Mouse (Mus musculus) granulocyte monocyte progenitor cell, adult 5-6 weeks (primary cell): ENCODE measurements at regions not wholly inside any gene's neighbourhood (a gene's known extent, or its start where the extent isn't known, plus 50 kb on each side); places are given as distances from the start of the nearest gene placed in this dataset.

Experiments used
- ATAC-seq: replicated peaks from 2 replicates; pipeline ENCODE4 v1.8.0; 2016; ENCODE audit warnings: mild to moderate bottlenecking, moderate TSS enrichment, inconsistent platforms; ENCODE audit not compliant: poor library complexity, severe bottlenecking

DNA sequence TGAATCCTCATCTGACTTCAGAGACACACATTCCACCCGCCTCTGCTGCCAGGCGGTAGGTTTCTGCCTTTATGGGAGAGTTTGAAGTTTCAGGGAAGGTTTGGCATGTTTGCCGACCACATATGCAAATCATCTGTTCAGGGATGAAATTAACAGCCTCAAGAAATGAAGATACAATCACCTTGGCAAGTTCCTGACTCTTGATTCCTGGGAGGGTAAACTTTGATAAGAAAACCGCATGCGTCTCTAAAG, 2636.0 kb upstream of the Gm7489 start:
- ATAC-seq = no peak

DNA sequence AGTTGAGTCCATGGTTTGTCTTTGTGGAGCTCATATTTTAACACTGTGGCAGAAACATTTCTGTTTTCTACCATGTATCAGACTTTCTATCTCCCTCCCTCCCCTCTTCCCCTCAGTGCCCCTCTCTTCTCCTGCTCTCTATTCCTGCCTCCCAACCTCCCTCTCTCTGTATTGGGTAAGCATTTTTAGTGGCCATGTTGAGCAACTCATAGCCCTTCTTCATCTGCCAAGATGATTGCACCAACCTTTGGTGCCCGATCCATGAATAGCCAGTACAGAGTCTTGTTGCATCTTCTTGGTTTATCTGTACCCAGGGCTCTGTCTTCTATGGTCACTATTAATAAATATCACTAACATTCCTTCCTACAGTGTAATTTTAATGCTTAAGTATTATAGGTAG, 2630.6 kb upstream of the Gm7489 start:
- peak; percentile 41 for ATAC-seq

DNA sequence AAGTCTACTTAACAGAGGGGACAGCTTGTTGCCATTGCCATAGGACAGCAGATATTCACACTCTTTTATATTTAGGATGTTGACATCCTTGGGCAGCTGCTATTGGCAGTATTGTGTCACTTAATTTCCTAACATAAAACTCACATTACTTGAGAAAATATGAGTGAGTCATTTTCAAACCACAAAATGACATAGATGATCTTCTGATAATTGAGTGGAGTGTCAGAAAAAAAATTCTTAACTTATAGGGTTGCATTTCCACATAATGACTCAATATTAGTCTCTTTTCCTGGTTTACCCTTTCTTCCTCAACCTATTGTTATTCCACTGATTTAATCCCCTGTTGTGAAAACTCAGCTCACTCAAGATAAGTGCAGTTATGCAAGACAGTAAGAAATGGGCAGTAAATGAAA, 2629.5 kb upstream of the Gm7489 start:
- ATAC-seq = peak; percentile 85

DNA sequence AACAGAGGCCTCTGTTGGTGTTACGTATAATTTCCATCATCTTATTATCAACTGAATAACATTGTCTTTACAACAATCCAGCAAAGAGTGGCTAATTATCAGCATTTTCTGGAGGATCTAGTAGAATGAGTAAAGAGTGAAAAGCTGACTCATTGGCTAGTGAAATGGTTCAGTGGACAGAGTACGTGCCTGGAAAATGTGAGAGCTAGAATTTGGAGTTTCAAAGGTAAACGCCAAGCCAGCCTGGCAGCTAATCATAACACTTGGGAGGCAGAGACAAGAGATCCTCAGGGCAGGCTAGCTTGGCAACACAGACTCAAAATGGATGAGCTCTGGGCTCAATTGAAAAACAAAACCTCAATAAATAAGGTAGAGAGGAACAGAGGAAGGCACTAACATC, 2628.0 kb upstream of the Gm7489 start:
- ATAC-seq = no peak

DNA sequence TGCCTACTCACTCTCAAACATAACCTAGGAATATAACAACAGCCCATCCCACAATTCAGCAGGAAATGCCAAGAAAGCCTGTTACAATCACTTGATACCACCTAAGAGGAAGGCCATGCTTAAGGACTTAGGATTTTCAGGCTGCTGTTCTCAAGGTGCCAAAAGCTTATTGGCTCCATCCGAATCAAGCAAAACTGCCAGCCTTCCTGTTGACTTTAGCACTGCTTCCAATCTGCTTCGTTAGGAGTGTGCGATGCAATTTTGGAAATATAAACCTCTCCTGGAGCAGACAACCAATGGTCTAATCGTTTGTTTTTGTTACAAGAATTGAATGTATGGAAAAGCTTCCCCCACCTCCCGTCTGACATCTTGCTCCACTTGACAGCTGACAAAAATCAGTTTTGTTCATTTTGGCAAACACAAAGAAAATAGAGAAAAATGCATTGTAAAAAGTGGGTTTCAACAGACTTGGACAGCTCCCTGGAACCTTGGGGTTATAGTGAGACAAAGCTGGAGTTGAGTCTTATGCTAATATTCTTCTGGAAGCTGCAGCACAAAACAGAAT, 2620.0 kb upstream of the Gm7489 start:
- ATAC-seq = no peak

DNA sequence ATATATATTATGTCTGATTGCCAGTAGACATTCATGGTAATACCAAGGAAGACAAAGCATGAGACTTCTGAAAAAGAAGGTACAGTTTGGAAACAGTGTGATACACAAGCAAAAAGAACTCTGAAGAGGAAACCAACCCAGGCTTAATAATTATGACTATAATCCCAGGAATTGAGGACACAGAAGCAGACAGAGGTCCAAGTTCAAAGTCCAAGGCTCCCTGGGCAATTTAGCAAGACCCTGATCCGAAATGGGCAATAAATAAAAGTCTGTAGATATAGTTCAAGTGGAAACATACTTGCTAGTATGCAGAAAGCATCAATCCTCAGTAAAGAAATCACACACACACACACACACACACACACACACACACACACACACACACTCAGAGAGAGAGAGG, 2618.7 kb upstream of the Gm7489 start:
- ATAC-seq = no peak

DNA sequence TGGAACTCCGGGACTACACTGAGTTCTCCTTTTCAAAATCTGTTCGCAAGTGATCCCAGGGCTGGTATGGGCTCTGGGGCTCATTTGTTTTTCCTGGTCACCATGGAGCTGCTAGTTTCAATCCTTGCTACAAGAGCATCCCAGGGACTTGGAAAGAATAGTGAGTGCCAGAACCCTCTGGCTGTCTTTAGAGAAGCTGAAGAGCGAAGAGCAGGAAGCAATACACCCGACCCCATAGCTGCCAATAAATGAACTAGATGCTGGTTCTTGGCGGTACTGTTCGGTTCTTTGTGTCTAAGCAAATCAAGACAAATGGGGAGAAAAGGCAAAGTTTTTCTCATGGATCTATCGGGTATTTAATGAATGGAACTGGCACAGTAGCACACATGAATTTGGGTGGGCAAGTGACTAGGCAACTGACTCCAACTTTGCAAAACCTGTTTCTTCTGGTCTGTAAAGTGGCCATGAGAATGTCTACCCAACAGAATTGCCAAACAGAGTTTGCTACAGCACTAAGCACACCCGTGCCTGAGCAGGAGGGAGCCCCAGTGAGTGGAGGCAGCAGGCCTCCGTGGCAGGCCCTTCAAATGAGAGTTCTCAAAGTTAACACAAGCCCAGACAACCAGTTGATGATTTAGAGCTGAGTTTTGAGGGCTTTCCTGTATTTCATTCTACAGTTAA, 2612.9 kb upstream of the Gm7489 start:
- no peak for ATAC-seq

DNA sequence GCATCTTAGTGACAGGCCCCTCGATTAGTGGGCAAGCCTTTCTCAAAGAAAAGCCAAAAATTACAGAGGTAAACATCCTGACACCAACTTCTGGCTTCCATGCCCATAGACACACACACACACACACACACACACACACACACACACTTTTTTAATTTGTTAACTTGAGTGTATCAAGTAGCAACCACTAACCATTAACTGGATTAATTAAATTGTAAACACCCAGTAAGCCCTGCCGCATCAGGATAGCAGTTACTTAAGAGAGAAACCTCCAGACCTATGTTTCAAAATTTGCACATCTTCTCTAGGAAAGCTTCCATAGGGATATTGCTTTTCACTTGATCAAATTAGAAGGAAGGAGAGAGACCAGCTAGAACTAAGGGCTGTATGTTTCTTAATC, 2599.4 kb upstream of the Gm7489 start:
- ATAC-seq = no peak

DNA sequence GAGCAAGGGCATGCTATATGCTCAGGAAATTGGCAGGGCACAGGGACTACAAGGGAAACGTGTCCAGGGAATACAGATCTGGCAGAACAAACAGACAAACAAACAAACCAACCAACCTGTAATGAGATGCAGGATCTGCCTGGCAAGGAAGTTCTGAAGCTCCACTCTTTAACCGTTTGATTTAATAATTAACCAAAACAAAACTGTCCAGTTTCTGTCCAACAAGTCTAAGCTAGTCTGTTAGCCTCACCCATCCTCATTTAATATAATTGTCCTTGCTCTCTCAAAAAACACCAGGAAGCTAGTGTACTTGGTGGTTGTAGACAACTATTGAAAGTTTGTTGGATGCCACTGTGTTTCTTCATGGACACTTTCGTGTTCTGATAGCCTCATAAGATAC, 2598.4 kb upstream of the Gm7489 start:
- no peak for ATAC-seq

DNA sequence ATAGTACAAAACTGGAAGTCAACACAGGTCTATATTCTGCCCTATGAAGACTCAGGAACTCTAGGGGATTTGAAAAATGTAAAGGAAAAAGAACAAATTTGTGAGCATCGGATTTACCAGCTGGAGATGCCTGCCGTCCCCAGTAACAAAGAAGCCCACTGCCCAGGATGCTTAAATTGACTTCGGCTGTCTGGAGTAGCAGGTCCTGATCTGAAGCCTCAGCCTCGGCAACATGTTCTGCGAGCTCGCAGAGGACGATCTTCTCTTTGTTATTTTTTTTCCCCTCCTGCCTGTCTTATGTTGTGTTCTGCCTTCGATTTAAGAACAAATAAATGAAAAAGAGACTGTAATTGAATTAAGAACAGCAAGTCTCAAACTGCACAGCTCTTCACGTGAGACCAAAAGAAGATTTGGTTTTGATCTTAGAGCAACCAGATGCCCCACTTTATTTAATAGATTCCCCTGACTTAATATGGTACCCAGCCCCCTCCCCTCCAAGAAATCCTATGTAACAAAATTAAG, 2595.7 kb upstream of the Gm7489 start:
- no peak for ATAC-seq

DNA sequence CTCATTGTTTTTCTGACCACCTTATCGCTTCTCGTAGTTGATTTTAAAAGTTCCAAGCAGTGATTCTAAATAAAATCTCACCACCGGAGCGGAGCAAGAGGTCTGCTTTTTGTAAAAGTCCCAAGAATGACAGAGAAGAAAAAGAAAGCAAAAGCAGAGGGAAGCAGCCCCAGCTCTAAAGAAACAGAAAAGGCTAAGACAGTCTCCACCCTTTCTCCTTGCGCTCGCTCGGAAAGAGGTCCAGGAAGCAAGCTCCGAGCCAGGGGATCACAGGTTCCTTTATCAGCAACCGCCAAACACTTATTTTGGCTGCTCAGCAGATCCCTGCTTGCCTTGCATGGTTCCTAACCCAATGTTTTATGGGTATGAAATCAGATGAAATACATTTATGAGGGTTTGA, 2594.8 kb upstream of the Gm7489 start:
- ATAC-seq = no peak

DNA sequence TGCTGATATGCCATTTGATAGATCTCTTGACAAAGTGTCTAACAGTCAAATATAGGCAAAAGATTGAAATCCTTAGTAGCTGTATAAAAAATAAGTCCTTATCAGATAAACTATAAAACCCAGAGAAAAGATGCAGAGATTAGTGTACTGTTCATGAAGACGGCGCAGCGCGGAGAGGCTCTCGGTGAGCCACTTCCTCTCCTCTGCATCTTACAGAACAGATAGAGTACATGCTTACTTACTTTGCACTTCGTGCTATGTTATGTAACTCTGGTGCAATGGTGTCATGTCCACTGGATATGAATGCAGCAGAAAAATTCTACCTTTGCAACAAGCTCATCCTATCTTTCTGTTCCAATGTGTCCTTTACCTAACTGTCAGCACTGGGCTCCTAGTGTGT, 2593.5 kb upstream of the Gm7489 start:
- peak; percentile 53; the same call in 1 of the 2 replicates for ATAC-seq

DNA sequence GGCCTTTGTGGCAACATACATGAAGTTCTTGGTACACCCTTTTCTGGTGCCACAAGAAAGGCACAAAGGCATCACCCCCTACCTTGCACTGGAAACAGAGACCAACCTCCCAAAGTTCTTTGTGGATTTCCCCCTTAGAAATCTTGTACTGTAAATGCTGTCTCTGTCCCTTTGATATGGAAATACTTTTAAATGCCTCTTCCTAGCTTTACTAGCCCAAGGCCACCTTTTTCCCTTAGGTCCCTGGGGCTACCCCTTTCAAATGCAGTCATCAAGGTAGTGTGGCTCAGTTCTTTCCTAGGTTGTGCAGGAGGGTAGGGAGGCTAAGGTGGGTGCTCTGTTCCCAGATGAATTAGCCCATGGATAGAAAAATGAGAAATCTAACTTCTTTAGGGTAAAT, 2587.9 kb upstream of the Gm7489 start:
- no peak for ATAC-seq

DNA sequence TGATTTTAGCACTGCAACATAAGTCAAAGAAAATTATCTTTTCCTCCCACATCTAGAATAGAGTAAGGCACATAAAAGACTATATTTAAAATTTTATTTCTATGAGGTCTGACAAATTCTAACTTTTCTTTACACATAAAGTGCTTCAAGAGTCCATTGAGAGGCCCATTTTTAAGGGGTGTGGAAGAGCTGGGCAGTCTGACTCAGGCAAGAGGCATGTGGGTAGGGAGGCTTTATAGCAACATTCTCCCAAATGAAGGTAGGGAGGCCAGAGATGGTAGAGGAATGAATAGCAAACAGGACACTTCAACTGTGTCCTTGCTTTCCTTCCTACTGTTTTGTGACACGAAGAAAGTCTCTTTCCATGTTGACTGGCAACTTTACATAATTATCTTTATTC, 2566.6 kb upstream of the Gm7489 start:
- no peak for ATAC-seq

DNA sequence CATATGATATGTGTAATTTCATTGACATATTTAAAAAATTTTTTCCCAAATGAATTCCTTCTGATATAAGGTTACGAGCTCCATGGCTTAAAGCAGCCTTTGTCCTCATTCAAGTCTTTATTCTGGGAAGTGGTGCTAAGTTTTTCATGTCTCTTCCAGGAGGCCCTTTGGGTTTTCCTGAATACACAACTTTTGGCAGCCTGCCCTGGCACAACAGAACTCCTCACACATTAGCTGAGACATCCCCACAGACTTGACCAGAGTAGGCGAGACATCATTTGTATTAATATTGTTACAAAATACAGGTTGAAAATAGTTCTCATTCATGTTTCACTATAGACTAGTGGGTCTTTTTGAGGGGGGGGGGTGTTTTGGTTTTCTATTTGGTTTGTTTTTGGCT, 2565.9 kb upstream of the Gm7489 start:
- ATAC-seq = no peak

DNA sequence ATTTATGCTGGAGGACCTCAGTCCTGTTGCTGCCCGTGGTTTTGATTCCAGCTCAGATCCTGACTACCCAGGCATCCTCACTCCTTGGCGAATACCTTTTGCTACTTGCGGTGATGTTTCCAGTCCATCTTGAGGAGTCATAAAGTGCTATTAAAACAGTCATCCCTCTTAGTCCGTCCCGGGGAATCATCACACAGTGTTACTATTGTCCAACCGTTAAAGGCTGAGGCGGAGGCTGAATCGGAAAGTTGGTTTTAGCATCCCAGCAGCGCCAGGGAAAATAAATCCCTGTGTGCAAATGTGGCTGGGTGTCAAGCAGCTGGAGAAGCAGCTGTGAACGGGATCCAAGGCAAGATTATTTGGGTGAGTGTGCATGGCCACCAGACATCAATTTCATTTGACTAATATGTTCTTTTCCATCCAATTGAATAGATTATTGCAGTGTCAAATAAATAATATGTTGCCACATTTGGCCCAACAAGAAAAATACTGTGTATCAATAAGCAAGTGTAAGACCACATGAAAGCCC, 2564.3 kb upstream of the Gm7489 start:
- ATAC-seq = no peak

DNA sequence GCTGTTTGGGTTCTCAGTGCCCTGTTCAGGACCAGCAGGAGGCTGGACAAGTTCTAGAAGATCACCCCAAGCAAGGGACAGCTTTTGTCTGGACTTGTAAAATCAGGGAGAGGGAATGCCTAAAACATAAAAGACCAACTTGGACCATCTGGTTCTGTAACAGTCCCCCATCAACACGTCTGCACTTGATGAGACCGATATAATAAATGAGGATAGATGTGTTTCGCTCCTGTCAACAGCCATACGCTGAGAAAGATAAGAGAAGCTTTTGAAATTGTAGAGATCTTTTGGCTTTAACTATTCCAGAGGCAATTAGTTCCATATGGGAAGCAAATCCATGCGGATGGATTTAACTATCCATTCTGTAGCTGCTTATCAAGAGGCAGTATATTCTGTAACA, 2561.4 kb upstream of the Gm7489 start:
- ATAC-seq = no peak

DNA sequence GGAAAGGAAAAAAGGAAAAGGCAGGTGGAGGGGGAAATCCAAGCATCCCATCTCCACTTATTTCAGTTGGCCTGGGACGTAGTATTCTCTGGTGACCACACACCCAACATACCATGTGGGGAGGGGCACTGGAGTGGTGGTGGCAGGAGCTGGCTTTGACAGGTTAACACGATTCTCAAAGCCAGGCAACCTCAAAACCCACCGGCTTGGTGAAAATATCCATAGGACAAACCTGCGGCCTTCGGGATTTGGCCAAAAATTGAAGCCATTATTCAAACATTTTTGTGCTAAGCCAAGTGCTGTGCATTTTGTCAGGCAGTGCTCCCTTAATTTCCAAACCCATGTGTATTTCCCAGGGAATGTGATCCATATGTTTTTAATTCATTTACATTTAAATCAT, 2560.5 kb upstream of the Gm7489 start:
- no peak for ATAC-seq

DNA sequence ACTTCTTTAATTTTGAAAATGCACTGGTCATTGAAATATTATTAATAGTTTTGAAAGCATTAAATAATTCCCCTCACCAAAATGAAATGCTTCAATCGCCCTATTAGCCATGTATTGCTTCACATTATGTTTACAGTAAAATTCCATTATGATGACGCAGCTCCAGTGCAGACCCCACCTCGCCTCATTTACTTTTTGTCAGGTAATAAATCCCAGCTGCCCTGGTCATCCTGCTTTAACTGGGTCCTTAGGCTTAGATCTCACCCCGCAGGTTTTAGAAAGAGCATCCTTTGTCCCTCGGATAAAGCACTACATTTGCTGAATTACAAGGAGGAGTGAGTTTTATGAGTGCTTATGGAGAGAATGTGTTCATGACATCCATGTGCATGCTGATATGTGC, 2557.0 kb upstream of the Gm7489 start:
- no peak for ATAC-seq

DNA sequence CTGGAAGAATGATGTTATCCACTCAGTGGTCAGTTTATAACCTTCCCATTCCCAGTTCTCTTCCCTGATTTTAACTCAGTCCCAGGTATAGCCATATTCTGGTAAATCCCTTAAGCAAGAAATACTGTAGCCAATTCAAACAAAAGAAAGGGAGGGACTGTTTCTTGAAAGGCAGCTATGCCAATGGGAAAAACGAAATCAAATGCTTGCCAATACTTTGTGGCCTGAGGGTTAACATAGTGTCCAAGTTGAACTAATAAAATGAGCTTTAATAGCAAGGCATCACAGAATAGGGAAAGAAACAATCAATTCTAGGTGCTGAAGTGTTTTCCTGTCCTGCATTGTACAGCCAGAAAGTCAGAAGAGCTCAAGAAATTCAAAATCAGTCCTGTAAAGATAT, 2548.3 kb upstream of the Gm7489 start:
- ATAC-seq = no peak

DNA sequence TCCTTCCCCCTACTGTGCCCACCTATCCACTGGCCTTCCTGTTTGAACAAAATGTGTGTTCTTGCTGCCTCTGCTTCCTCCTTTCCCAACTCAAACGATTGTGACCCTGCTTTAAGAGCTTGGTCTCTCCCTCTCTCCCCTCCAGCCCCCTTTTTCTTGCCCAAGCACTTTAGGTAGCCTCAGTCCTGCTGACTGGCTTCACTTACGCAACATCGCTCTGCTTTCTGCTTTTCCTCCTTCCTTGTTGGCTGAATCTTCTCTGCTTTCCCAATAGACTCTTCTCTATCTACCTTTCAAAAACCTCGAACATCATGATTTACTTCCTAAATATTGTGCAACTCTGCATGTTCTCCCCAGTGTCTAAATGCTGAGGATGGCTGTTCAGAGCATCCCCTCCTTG, 2538.4 kb upstream of the Gm7489 start:
- ATAC-seq = peak; percentile 90

DNA sequence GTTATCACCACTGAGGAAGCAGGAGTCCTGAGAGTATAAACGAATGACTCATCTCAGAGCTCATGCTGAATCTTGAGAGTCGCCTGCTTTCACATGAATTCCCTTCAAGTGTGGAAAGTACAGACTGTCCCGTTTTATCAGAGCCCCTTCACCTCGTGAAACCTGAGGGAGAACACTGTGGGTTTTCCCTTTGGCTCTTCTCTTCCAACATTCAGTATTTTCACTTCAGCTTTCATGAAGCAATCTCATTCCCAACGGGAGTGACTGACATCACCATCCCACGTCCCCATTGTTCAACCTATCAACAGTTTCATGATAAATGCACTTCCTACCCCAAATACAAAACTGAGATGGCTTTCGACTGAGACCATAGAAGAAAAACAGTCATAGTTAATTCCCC, 2521.3 kb upstream of the Gm7489 start:
- no peak for ATAC-seq
